ENCODE assay signal across 8 mouse cellular contexts in genomic region chr2:143093726-143094125, GRCm38 (mm10). TPM values are rescaled to one million over a fixed set of nuclear protein-coding genes. Genes with fewer than 3 reads are reported as not detected.
DNase-seq lines count a peak whose midpoint lies in the region; ATAC-seq lines count a peak whose summit lies in the region.
"Had no signal": no experiment of that assay in that cellular context is flagged by ENCODE, and none has a peak within 500 bp of the region (broad histone marks: within the 10 kb centered on the region; RNA-seq: fewer than 3 reads in every experiment).

No protein-coding gene starts in this region.

- no peak overlapping the region for H3K4me2 ChIP-seq in hindbrain, embryonic 16.5 days (ENCODE audit: low read length)

- peak; percentile 80 for DNase-seq in ZHBTc4 (ENCODE audit: low read depth, low spot score)
- DNase-seq in cerebellum, adult 9-10 months: peak; percentile 24
- DNase-seq in forelimb bud, embryonic 11.5 days (ENCODE audit: low read depth, low spot score): peak; percentile 65
- peak; percentile 67 for DNase-seq in left cerebral cortex, adult 11 months (ENCODE audit: low spot score)
- DNase-seq in right cerebral cortex, postnatal 25 days: peak; percentile 80

- H3K9ac ChIP-seq in hindbrain, embryonic 16.5 days (ENCODE audit: low read depth, low read length): no peak overlapping the region

- no peaks in the 10 kb centered on the region for H3K27me3 ChIP-seq in hindbrain, embryonic 16.5 days (replicated peaks; ENCODE audit: control insufficient read depth, insufficient read depth, low read length)

- no peak overlapping the region for H3K4me3 ChIP-seq in hindbrain, embryonic 16.5 days (ENCODE audit: low read length)

- no peak overlapping the region for H3K27ac ChIP-seq in hindbrain, embryonic 16.5 days (ENCODE audit: low read depth, low read length)
- H3K27ac ChIP-seq: macrophage had no signal

- no peaks in the 10 kb centered on the region for H3K36me3 ChIP-seq in hindbrain, embryonic 16.5 days (ENCODE audit: control insufficient read depth, insufficient read depth, low read length)

- peak; percentile 96 for ATAC-seq in hindbrain, embryonic 16.5 days
- peak; percentile 75 for ATAC-seq in megakaryocyte, adult 5-6 weeks (ENCODE audit: poor library complexity, severe bottlenecking)

- no peaks in the 10 kb centered on the region for H3K4me1 ChIP-seq in hindbrain, embryonic 16.5 days (ENCODE audit: control insufficient read depth, insufficient read depth, low read depth, low read length)

- H3K9me3 ChIP-seq in hindbrain, embryonic 16.5 days (ENCODE audit: control insufficient read depth, low read length): no peaks in the 10 kb centered on the region

- 31% methylated on average over 6 of the region's 6 CpGs for WGBS in hindbrain, embryonic 16.5 days

RNA-seq across cellular contexts. Expression of gene Otor, which starts 15.5 kb away (rescaled TPM):
- polyA plus RNA-seq in hindbrain, embryonic 16.5 days (2015; fragmentation: Nextera tagmentation; extraction: Ambion mirVana): 0.34 TPM in 1 of 2 replicates, not detected in the other
- not detected in 2 replicates for total RNA-seq in megakaryocyte, adult 5-6 weeks (2015)
- not detected in 2 replicates for total RNA-seq in megakaryocyte, adult 5-6 weeks (2017)
- polyA plus RNA-seq: macrophage had no signal

RNA-seq across cellular contexts. Expression of gene Snrpb2, which starts 30.9 kb away (rescaled TPM):
- polyA plus RNA-seq in hindbrain, embryonic 16.5 days (2015; fragmentation: Nextera tagmentation; extraction: Ambion mirVana): 38.6 and 42.0 TPM in 2 replicates
- 114 and 133 TPM in 2 replicates for total RNA-seq in megakaryocyte, adult 5-6 weeks (2015)
- 116 and 145 TPM in 2 replicates for total RNA-seq in megakaryocyte, adult 5-6 weeks (2017)

Comparison
In these comparisons a context has a peak if more than half of its experiments do, and no peak if none do; other contexts are left out.
1. DNase-seq: peak in every context shown above with its lines; median percentile 80 in ZHBTc4; 80 in right cerebral cortex, postnatal 25 days; 67 in left cerebral cortex, adult 11 months; 65 in forelimb bud, embryonic 11.5 days; 24 in cerebellum, adult 9-10 months.